Mouse (Mus musculus) lung, postnatal 4 days (tissue): ENCODE measurements around the gene Ddx4.
"Not testable (repeated sequence)": the region's sequence is repeated elsewhere in the genome, so short reads cannot be mapped to it uniquely, and the experiment has no call there.

Source experiments
- DNase-seq, 2 experiments: peaks; one replicate each; pipeline ENCODE4 v3.0.0; 2021

The Ddx4 gene

GRCm38 (mm10) chr13:112635174-112635837 is 17.0 kb downstream of the Ddx4 start:
- DNase-seq, result no peak

GRCm38 (mm10) chr13:112625566-112625965 is 26.7 kb downstream of the Ddx4 start:
- DNase-seq, result no peak

- DNase-seq, result no peak
These were observed 27.7 kb downstream of the Ddx4 start for GRCm38 (mm10) chr13:112624622-112625021.

- no peak for DNase-seq
These were observed 28.6 kb downstream of the Ddx4 start for GRCm38 (mm10) chr13:112623656-112624055.

- DNase-seq, result no peak
These were observed 30.7 kb downstream of the Ddx4 start for GRCm38 (mm10) chr13:112621592-112621991.

GRCm38 (mm10) chr13:112608606-112609005 is 43.7 kb downstream of the Ddx4 start:
- no peak for DNase-seq

- DNase-seq, result no peak
These were observed 47.9 kb downstream of the Ddx4 start for GRCm38 (mm10) chr13:112604411-112604810.

- DNase-seq, result no peak
These were observed 48.4 kb downstream of the Ddx4 start for GRCm38 (mm10) chr13:112603839-112604238.

- no peak for DNase-seq
These were observed 49.7 kb downstream of the Ddx4 start for GRCm38 (mm10) chr13:112602607-112603006.

- not testable (repeated sequence) for DNase-seq
These were observed 58.0 kb downstream of the Ddx4 start, which contains the start of gene Il31ra for GRCm38 (mm10) chr13:112594260-112594659. Il31ra (minus strand) TSS chr13:112594360.

- no peak for DNase-seq
These were observed 62.0 kb downstream of the Ddx4 start for GRCm38 (mm10) chr13:112590254-112590653.

GRCm38 (mm10) chr13:112589625-112590024 is 62.6 kb downstream of the Ddx4 start:
- no peak for DNase-seq

GRCm38 (mm10) chr13:112584556-112585237 is 67.6 kb downstream of the Ddx4 start:
- no peak for DNase-seq

- no peak for DNase-seq
These were observed 70.0 kb downstream of the Ddx4 start for GRCm38 (mm10) chr13:112582291-112582690.

GRCm38 (mm10) chr13:112581796-112582195 is 70.5 kb downstream of the Ddx4 start:
- no peak for DNase-seq

GRCm38 (mm10) chr13:112580590-112581320 is 71.5 kb downstream of the Ddx4 start:
- no peak for DNase-seq

- DNase-seq, result peak; percentile 96 to 100
These were observed 74.2 kb downstream of the Ddx4 start for GRCm38 (mm10) chr13:112578041-112578440.

- DNase-seq, result no peak
These were observed 78.5 kb downstream of the Ddx4 start for GRCm38 (mm10) chr13:112573800-112574199.

- no peak for DNase-seq
These were observed 81.5 kb downstream of the Ddx4 start for GRCm38 (mm10) chr13:112570768-112571167.

- DNase-seq, result no peak
These were observed 82.7 kb downstream of the Ddx4 start for GRCm38 (mm10) chr13:112569606-112570005.

- no peak for DNase-seq
These were observed 91.6 kb downstream of the Ddx4 start for GRCm38 (mm10) chr13:112560554-112561138.

GRCm38 (mm10) chr13:112556501-112556900 is 95.8 kb downstream of the Ddx4 start:
- DNase-seq, result no peak

- no peak for DNase-seq
These were observed 99.0 kb downstream of the Ddx4 start for GRCm38 (mm10) chr13:112553304-112553703.
